Mouse (Mus musculus) regulatory T cell (primary cell): Measurements from ENCODE around the gene Rgs5.

Experiments
- in situ Hi-C: fragments of 300-600 bp; cut with MboI, MseI; formaldehyde crosslinking; loops from one replicate; pipeline ENCODE4 v1.15.1; 2025; ENCODE audit warnings: high pct_unique_total_duplicates

Gene Rgs5

DNA sequence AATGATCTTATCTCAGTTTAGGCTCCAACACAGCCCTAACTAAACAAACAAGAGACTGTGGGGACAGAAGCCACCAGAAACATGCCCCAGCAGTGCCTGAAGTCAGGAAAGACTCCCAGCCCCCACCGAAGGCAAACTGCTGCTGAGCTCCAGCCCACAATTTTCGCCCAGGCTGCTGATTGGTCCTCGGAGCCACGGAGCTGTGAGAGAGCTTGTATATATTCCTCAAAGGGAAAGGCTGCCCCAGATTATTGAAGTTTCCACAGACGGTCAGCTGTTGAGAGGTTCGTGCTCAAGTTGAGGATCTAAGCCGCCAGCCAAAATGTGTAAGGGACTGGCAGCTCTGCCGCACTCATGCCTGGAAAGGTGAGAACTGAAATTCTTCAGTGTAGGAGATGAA lies at the start of gene Rgs5:
TSS of gene Rgs5 (plus strand) at position 246 of the 400 bp plus-strand sequence.
- in situ Hi-C loops, result no loop called here

DNA sequence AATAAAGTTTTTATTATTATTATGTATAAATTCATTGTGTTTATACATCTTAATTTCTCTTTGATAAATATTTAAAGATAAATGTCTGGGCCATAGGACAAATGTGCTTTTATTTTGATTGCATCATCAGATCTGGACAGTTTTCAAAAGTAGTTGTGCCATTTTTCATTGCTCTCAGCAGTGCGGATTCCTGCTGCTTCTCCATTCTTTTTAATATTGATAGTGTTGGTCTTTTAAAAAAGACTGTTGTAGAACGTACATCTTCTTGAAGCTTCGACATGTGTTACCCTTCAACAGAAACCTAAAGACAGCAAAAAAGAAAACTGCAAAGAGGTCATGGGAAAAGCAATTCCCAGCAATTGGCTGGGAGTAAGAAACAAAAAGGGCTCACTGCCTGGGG lies 49.1 kb upstream of the Rgs5 start:
- in situ Hi-C loops, result no loop called here

DNA sequence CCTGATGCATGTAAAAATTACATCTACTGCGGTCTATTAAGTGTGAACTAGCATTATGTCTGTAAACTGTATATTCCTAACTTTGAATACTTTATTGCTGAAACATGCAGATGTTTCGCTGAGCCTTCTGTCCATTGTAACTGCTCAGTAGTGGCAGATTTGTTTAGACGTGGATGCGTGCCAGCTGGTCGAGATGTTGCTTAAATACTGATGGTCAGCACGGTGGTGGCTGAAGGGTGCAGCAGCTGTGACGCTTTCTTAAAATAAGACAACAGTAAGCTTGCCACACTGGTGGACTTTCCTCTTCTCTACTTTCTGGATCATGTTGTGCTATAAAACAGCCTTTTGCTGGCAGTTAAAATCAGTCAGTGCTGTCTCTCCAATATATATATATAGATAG lies 25.6 kb upstream of the Rgs5 start:
- in situ Hi-C loops, result no loop called here

DNA sequence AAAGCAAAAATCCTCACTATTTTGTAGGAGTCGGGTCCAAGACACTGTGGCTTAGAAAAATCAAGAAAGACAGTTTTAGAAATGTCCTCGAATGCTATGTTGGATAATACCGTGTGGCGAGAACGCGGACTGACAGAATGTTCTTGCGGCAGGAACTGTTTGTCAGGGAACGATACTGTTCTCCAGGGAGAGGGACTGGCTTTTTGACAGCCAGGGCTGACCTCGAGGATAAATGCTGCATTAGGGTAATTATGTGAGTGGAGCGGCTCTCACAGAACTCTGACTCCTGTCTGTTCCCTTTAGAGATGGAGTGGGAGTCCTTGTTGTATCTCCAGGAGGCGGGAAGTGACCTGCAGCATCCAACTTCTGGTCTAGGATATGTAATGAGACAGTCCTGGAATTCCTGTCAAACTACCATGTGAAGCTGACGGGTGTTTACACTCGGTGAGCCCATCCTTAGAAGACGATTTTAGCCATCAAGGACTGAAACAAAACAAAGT lies 18.0 kb upstream of the Rgs5 start:
- in situ Hi-C loops, result no loop called here

DNA sequence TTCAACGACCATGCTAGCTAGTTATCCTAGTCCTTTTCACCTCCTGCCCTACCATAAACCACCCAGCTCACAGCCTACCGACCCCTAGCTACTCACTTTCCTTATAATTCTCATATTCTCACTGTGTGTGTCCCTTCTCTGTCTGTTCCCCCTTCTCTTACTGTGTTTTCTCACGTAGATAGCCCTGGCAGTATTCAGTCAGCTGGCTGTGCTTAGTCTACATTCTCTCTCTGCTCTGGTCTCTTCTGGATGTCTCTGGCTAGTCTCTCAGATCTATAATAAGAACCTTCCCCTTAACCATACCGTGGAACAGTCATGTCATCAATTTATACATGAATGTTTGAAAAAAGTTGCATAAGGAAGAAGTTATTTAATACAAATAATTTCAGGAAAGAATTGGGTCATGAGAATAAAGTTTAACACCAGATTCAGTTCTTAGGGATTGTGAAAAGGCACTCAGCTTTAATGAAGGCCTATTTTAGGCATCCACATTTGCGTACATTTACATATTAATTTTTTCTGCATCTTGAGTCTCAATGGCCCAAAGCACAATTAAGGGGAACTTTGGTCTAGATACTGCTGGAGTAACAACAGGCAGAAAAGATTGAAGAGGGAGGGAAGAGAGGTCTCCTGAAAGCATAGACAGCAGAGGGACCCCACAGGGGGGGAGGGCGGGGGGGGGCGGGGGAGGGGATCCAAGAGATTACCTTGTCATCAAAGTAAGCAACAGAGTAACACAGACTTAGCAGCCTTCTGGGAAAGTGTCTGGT lies 10.2 kb upstream of the Rgs5 start:
- in situ Hi-C loops, result no loop called here

DNA sequence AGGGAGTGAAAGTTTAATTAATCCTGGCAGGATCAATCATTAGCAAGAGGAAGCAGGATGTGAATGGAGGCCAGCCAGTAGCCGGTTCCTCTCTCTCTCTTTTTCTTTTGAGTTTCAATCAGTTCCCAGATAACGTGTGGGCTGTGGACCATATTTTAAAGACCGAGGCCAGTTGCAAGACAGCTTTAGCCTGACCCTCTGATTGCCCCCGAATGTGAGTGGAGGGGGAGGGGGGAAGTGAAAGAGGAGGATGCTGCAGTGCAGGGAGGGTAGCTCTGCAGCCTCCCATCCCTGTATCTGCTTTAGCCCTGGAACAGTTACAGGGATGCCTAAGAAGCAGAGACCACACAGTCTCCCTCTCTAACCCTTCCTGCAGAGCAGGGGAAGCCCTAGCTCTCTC lies 4.2 kb downstream of the Rgs5 start:
- in situ Hi-C loops, result no loop called here

DNA sequence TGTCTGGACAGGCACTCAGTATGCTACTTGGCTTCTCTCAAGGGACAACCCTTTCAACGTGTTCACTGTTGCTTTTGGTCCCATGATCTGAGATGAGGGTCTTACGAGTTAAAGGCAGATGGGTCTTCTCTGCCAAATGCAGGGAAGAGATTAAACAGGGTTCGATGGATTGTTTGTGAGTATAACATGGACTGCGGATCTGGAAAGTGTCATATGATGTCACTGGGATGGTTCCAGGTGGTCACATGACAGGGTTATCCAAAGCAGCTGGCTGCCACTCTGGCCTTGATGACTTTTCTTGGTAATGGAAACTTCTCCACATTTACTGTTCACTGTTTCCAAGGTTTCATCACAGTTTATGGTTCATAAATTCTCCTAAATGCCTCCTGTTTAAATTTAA lies 12.0 kb downstream of the Rgs5 start:
- in situ Hi-C loops, result no loop called here

DNA sequence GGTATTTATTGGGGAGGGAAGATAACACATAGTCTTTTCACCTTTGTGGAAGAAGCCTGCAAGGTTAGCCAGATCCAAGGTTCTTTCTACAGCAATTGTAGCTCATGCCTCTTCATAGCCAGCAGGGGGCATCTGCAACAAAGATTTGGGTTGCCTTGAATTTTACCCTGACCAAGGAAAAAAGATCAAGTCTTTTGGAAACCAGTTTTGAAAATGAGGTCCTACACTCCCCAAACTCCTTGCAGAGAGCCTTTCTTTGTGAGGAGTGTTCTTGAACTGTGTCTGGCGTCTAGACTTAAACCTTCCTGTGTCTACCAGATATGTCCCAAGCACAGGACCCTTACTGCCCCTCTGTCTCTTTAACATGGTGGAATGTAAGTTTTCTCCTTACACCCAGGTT lies 15.4 kb downstream of the Rgs5 start:
- in situ Hi-C loops, result no loop called here

DNA sequence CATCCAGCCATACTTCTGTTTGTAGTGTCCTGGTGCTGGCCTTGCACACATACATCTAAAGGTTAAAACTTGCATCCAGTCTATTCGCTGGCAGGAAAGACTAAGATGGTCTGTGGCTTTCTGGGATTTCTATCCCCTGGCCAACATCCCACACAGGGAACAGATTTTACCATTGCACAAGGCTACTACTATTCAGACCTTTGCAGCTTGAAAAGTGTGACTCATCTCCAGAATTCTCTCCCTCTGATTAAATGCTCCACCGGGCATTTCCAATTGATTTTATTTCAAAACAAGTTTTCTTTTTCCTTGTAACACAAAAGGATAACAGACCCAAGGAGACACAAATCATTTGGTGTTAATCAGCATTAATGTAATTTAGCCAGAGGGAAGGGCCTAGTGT lies 16.5 kb downstream of the Rgs5 start:
- in situ Hi-C loops, result no loop called here

DNA sequence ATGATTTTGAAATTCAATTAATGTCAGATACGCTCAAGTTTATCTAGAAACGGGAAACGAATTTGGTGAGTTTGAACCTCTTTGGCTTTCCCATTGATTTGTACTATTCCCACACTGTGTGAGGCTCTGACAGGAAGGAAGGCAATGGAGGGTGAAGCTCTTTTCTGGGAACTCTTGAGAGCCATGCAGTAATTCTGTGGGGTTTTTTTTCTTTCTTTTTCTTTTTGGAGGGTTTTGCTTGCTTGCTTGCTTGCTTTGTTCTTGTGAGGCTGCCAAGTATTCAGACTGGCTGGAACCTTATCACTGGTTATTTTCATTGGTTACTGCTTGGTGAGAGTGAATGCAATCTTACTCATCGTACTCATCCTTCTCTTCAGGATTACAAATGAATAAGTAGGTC lies 17.0 kb downstream of the Rgs5 start:
- in situ Hi-C loops, result no loop called here

DNA sequence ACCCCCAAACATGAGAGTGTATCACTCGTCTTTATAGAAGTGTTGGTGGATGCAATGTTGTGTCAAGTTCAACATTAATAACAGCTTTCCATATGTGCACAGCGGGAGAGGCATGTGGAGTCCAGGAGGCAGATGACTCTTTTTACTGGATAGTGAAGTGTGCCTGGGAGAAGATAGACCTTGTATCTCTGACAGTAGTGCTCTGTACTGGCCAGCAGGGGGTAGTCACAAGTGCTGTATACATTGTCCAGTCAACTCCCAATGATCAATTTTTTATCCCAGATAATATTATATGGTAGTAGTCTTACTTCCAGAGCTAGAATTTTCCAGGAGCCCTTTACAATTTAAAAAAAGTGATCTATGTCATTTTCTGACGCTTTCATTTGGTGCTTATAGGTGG lies 18.8 kb downstream of the Rgs5 start:
- in situ Hi-C loops, result no loop called here

DNA sequence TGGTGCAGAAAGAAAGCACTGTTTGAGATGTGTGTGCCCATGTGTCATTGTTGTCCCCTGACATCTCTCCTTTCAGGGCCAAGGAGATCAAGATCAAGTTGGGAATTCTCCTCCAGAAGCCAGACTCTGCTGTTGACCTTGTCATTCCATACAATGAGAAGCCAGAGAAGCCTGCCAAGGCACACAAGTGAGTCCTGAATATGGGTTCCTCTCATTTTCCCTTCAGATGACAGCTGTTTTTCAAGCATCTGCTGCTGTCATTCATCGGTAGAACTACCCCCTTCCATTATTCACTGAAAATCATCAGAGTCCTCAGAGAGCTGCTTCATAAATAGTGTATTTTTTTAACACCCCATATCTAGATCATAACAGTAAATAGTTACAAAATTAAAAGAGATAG lies 21.4 kb downstream of the Rgs5 start:
- in situ Hi-C loops, result no loop called here

DNA sequence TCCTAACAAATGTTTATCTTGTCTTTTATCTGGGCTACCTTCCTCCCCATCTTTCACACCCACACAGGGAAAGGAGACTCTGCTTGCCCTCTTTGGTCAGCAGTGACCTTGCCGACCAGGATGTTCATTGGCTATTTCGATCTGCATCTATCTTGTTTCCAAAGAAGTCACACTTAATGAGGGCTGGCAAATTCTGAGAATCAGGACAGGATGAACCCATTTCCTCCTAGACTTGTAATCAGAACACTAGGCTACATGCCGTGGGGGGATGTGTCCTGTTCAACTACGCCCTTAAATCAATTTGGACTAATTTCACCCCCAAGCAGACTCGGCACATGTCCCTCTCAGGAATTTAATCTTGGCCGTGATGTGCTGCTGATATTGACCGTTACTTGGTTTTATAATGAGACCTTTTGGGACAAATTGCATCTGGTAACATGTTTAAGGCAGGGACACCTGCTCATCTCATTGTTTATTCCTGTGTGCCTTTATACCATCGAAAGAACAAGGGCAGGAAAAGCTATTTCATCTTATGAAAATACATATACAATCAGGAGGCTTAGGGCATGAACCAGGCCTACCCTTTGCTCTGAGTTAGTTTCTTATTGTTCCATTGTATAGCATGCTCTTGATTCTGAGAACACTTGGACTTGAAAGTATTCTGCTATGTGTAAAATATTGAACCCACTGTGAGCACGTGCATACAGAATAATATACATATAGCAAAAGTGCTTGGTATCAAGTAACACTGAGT lies 25.3 kb downstream of the Rgs5 start:
- in situ Hi-C loops, result no loop called here

DNA sequence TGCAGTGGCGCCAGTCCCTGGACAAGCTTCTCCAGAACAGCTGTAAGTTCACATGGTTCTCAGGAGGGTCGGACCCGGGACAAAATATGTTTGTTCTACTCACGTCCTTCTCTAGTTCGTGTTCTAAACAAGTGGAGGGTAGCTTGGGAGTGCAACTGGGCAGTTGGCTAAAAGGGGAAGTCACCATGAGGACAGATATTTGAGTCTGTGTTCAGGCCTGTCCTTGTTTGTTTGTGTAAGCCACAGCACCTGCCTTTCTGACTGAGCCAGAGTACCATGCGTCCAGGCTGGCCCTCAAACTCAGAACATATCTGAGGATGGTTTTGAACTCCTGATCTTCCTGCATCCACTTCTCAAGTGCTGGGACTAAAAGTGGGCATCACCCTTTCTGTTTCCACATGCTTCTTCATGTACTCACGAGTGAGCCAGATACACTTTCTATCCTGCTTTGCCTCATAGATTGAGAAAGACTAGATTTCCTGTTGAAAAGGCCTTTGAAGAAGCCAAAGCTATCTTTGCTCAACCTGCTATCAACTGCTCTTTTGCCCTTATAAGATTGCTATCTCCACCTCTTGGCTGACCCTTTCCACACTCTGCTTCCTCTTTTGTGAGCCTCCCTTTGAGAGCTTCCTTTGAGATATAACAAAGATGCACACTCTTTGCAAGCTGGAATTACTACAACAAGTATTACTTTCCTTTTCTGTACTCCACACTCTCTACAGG lies 27.6 kb downstream of the Rgs5 start:
- in situ Hi-C loops, result no loop called here

DNA sequence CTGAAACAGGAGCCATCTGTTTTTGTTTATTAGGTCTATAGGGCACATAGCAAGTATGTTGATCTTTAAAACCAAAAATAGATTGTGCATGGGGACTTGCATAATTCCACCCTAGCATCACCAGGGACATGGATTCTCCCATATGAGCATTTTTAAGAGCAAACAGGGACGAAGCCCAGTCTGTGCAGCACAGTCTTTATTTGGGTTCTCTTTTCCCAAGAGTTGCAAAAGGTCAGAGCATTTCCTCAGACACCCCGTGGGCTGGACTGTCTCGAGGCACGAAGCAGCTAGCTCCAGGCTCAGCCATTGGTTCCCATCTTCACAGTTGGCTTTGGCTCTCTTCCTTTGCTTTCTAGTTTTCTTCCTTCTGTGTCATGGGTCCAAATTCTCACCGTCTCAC lies 30.0 kb downstream of the Rgs5 start:
- in situ Hi-C loops, result no loop called here

DNA sequence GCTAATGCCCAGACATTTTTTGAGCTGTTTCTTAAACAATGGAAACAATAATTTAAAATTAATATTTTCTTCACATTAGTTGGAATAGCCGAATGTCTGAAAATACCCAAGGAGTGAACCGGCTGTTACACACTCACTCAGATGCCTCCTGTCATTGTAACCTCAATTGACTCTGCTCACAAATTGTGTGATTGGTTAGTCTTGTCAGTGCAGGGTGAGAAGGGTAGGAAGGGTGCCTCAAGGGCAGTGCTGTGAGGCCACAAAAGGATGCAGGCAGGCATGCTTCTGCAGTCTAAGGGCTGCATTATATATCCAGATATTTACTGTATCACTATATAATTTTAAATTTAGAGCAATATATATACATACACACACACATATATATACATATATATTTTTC lies 37.7 kb downstream of the Rgs5 start:
- in situ Hi-C loops, result no loop called here

DNA sequence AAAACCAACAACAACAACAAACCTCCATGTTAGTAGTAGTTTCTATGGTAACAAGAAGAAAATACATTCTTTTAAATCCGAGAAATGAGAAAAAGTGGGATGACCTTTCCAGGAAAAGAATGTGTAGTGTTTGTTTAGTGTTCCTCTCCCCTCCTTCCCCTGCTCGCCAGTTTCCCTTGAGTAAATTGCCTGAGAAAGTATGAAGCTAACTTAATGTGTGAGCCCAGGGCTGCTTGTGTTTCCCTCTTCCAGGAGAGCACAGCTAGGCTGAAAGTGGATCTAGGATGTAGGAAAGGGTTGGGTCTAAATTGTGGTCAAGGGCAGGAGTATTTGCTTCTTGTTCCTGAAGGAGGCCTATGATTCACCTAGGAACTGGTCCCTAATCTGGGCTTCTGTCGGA lies 38.2 kb downstream of the Rgs5 start:
- in situ Hi-C loops, result no loop called here

DNA sequence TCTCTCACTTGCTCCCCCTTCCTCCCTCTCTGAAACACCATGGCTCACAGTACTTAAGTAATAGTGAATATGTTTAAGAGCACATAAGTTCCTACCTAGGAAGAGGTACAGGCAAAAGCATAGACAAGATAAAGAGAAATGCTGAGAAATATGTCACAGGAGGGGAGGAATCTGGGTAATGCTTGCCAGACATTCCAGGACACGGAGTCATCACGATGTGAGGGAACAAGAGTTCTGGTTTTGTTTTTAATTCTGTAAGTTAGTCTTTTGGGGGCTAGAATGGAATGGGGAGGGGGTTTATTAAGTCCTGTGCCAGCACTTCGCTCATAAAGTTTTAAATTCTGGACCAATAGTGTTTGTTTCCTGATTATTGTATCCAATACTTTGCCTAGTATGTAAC lies 40.1 kb downstream of the Rgs5 start:
- in situ Hi-C loops, result no loop called here

DNA sequence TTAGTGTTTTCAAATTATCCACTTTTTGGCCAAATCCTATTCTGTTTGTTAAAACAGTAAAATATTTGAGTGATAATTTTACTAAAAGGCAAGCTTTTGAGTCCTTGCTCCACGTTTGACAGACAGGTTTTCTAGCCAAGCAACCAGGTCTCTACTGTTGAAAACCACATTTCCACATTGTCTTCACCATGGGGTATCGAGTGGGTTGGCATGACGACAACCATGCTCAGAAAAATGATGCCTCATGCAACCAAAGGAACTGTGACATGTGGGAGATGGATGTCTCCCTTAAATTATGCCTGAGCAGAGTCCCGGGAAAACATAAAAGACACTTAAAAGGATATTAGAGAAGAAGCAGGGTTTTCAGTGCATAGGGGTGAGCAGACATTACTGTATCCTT lies 41.9 kb downstream of the Rgs5 start:
- in situ Hi-C loops, result no loop called here

DNA sequence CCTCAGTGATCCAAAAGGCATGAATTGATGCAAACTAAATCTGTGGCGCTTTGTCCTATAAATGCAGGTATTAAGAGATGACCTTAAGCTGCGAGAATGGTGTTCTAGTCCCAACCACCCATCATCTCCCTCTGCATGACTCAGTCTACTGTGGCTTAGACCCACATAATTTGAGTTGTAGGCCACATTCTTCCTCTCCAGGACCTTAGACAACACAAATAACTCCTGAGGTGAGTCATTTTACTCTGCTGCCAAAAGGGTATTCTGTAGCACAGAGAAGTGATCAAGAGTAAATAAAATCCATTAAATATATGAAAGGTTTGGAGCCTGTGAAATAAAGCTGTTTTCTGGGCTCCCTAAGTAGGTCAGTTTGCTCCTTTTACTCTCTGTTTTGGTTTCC lies 43.9 kb downstream of the Rgs5 start:
- in situ Hi-C loops, result no loop called here

DNA sequence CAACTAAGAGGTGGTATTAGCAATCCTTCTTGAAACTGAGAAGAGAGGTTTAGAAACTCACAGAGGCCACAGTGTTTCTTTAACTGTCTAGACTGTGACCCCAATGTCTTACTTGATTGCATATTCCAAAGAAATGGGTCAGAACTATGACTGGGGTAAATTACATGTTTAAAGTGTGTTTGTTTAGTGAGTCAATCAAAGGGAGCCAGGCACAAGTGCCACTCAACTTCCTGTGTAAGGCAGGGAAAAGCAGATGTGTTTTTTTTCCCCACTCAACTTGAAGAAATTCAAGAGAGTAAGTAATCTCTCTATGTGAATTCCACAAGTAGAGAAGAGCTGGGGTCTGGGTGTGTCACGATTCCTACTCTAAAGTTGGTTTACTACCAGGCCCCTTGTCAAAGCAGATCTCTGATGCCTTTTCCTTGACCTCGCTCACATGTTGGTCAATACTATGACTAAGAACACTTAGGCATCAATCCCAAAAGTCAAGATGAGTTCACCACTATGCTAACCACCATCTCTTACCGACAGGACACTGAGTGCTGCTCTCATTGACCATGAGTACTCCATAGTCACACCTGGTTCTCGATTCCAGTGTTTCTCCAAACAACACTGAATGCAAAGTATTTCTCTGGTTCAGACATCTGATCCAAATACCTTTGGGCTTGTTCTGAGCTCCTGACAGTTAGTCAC lies 49.2 kb downstream of the Rgs5 start:
- in situ Hi-C loops, result no loop called here

DNA sequence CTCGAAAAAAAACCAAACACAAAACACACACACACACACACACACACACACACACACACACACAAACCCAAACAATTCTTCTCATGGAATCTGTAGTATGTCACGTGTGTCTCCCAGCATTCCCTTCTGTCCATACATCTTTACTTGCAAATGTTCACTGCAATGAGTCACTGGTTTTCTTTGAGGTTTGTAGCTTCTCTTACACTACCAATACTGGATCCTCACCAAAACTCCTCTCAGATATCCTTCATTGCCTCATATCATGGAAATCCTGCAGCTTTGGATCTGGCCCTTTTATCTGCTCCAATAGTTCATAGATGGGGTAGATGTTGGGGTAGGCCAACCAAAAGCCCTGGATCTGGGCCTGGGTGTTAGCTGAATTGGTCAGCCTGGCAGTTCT lies 66.5 kb downstream of the Rgs5 start:
- in situ Hi-C loops, result no loop called here
